Mouse (Mus musculus): ENCODE results near the gene Gba2. TPM values are rescaled to one million over a fixed set of nuclear protein-coding genes. Genes with fewer than 3 reads are reported as not detected.

The Gba2 gene
- polyA plus RNA-seq (2012), result 0.70 and 1.1 TPM in 2 replicates

DNA sequence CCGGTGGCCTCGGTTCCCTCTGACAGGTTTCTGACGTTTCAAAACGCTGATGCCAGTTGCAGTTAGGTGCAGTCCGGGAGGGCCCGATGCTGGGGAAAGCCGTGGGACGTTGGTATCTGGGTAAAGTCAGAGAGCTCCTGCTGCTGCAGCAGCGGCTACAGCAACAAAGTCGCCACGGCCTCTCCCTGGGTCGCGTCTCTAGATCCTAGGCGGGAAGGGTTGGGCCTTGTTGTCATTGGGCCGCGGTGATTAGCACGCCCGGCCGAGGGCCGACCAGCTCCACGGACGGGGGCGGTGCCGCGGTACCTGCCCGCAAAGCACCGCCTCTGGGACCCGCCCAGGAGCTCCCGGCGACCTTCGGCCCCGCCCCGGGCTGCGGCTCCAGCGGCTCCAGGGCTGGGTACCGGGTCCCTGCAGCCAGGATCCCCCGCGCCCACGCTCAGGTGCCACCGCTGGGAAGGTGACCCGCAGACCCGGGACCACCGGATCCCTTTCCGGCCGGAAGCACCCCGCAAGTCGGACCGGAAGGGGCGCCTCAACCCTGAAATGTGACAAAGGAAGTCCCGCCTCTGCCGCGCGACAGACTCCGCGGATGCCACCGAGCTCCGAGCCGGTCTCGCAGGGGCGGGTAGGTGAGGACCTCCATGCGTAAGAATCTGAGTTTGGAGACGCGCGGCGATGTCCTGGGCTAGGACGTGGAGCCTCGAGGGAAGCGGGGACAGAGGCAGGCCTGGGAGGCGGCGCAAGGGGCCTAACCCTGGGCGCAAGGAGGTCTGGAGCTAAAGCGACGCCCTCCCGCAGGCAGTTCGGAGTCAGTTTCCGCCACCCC, at the start of gene Gba2, which contains the start of gene Rgp1:
TSS of gene Gba2 (minus strand) at position 498 of the 829 bp plus-strand sequence.
TSS of gene Rgp1 (plus strand) at position 340 of the 829 bp plus-strand sequence.
- Histone ChIP-seq H3K4me3 (replicated peaks) (peak within 1 kb of the TSS; percentile 98), H3K27me3 (ENCODE audit: control insufficient read depth) (no peaks in the 10 kb centered on the region), H3K4me1 (ENCODE audit: control insufficient read depth) (peaks cover 77% of the 10 kb centered on the region), H3K36me3 (ENCODE audit: control insufficient read depth) (peaks cover 67% of the 10 kb centered on the region), H3K9me3 (ENCODE audit: control insufficient read depth, low read length) (no peaks in the 10 kb centered on the region)
- TF ChIP-seq TAL1 (IDR thresholded peaks at IDR 0.05; ENCODE audit: low read length) (no peak), GATA1 (IDR thresholded peaks at IDR 0.05; ENCODE audit: low read length) (no peak)

DNA sequence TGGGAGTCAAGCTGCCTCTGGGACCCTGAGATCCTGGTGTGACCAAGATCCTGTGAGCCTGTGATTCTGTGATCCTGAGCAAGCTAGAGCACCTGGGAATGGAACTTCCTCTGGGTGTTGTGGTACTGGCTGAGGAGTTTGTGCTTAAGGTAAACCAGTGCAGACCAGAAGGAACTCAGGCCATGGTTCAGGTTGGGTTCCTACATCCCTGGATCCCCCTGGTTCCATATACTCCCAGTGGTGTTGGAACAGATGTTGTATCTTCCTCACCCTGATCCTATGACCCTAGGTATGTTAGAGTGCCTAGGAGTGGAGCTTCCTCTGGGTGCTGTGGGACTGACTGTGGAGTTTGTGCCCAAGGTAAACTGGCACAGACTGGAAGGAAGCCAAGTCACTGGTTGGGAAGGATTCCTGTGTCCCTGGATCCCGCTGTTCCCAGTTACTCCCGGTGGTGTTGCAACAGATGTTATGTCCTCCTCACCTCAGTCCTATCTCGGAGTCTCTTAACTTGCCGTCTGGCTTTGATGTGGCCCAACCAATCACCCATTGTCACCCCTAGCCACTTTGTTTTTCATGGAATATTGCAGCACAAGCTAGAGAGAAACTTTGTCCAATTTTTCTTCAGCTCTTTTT, 41.6 kb upstream of the Gba2 start:
- Histone ChIP-seq H3K27me3 (ENCODE audit: control insufficient read depth) (peaks cover 5% of the 10 kb centered on the region), H3K36me3 (ENCODE audit: control insufficient read depth) (no peaks in the 10 kb centered on the region)
- TF ChIP-seq TAL1 (IDR thresholded peaks at IDR 0.05; ENCODE audit: low read length) (no peak), GATA1 (IDR thresholded peaks at IDR 0.05; ENCODE audit: low read length) (no peak)

DNA sequence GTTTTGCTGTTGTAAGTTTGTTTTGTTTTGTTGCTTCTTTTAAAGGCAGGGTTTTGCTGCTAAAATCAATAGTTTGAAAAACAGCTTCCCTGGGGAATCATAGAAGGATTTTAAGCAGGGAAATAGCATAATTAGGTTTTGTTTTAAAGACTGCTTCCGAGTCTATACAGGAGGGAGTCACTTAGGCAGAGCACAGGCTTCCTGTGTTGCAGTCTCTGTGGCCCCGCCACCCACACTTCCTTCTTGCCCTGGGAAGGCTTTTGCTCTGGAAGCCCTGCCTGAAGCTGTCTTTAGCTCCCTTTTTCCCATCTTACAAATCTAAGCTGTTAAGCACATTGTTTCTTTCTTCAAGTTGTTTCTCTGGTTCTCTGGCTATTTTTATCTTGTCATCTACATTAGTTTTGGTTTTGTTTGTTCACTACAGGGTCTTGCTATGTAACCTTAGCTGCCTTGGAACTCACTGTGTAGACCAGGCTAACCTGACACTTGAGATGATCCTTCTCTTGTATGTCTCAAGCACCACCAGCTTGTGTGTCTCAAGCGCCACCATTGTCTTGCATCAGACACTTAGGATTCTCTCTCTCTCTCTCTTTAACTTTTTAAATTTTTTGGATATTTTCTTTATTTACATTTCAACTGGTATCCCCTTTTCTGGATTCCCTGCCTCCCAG, 34.5 kb upstream of the Gba2 start:
- no peaks in the 10 kb centered on the region for H3K36me3 ChIP-seq (ENCODE audit: control insufficient read depth)
- TF ChIP-seq TAL1 (IDR thresholded peaks at IDR 0.05; ENCODE audit: low read length) (no peak), GATA1 (IDR thresholded peaks at IDR 0.05; ENCODE audit: low read length) (no peak)
- H3K4me1 ChIP-seq (ENCODE audit: control insufficient read depth), result peaks cover 22% of the 10 kb centered on the region
- no peaks in the 10 kb centered on the region for H3K9me3 ChIP-seq (ENCODE audit: control insufficient read depth, low read length)
- peak overlapping the region; percentile 14 for H3K4me3 ChIP-seq (replicated peaks)
- H3K27me3 ChIP-seq (ENCODE audit: control insufficient read depth), result no peaks in the 10 kb centered on the region

More for the DNA sequence above, 41.6 kb upstream of the Gba2 start:
- Histone ChIP-seq H3K9me3 (ENCODE audit: control insufficient read depth, low read length) (peaks cover 5% of the 10 kb centered on the region), H3K4me1 (ENCODE audit: control insufficient read depth) (no peaks in the 10 kb centered on the region), H3K4me3 (replicated peaks) (no peak overlapping the region)

DNA sequence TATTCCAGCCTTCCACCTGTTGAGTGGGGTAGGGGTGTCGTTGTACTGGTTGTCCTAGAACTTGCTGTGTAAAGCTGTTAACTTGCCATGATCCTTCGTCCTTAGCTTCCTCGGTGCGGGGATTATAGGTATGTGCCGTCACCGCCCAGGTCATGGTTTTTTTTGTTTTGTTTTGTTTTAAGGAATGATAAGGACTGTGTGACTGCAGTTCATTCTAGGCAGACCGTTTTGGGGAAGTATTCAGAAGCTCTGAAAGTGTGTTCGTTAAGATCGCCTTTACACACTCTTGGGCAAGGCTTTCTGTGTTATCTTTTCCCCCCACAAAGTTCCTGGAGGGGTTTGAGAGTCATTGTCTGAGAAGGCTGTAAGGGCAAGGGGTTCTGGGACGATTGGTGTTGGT, 33.9 kb upstream of the Gba2 start:
- TF ChIP-seq TAL1 (IDR thresholded peaks at IDR 0.05; ENCODE audit: low read length), result no peak
- TF ChIP-seq GATA1 (IDR thresholded peaks at IDR 0.05; ENCODE audit: low read length), result no peak
- no peaks in the 10 kb centered on the region for H3K27me3 ChIP-seq (ENCODE audit: control insufficient read depth)
- peak overlapping the region; percentile 29 for H3K4me3 ChIP-seq (replicated peaks)

DNA sequence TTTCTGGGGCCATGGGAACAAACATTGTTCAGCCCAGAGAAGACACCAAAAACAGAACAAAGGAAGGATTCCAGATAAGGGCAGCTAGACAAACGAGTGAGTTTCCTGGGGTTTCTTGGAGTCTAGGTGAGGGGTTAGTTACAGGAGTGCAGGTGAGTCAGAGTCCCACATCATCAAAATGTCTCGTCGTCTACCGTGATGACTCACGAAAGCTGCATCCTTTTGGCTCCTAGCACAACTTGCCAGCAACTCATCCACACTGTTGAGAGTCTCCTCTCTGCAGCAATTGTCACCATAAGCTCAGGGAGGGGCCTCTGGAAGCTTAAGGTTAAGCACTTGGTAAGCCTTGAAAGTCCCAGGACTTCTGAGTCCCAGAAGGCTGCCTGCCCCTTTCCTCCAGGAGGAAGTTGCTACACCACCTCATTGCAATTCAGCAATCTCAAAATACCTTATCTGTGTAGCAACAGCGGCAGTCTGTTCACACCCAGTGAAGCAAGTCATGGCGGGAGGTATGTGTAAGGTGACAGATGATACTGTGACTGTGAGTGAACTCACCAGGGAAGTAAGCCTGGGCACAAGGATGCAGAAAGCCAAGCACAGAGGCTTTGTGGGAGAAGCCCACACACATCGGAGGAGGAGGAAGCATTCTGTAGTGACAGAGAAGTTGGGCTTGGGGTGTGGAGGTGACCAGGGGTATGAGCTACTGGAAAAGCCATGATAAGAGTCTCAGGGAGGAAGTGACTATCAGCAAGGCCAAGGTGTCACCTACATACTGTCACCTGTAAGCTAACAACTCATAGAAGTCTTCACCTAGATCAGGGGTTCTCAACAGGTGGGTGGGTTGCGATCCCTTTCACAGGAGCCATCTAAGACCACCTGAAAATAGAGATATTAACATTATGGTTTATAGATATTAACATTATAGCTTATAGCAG, 26.3 kb upstream of the Gba2 start:
- Histone ChIP-seq H3K4me1 (ENCODE audit: control insufficient read depth) (peaks cover 73% of the 10 kb centered on the region), H3K36me3 (ENCODE audit: control insufficient read depth) (no peaks in the 10 kb centered on the region), H3K27me3 (ENCODE audit: control insufficient read depth) (no peaks in the 10 kb centered on the region), H3K9me3 (ENCODE audit: control insufficient read depth, low read length) (no peaks in the 10 kb centered on the region), H3K4me3 (replicated peaks) (peak overlapping the region; percentile 49)
- TF ChIP-seq TAL1 (IDR thresholded peaks at IDR 0.05; ENCODE audit: low read length) (peak; percentile 90), GATA1 (IDR thresholded peaks at IDR 0.05; ENCODE audit: low read length) (peak; percentile 95)

More for the DNA sequence above, 33.9 kb upstream of the Gba2 start:
- peaks cover 23% of the 10 kb centered on the region for H3K4me1 ChIP-seq (ENCODE audit: control insufficient read depth)
- no peaks in the 10 kb centered on the region for H3K36me3 ChIP-seq (ENCODE audit: control insufficient read depth)
- no peaks in the 10 kb centered on the region for H3K9me3 ChIP-seq (ENCODE audit: control insufficient read depth, low read length)

DNA sequence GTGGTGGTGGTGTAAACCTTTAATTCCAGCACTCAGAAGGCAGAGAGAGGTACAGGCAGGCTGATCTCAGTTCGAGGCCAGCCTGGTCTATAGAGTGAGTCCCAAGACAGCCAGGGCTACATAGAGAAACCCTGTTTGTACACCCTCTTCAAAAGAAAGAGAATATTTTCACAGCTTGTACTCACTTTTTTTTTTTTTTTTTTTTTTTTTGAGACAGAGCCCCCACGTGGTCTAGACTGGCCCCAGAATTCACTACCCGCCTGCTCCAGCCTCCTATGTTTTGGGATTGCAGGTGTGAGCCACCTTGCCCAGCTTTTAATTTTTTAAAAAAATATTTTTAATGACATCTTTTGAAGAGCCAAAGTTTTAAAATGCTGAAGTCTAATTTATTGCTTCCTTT, 25.4 kb upstream of the Gba2 start:
- H3K9me3 ChIP-seq (ENCODE audit: control insufficient read depth, low read length), result no peaks in the 10 kb centered on the region
- peaks cover 81% of the 10 kb centered on the region for H3K4me1 ChIP-seq (ENCODE audit: control insufficient read depth)
- TF ChIP-seq TAL1 (IDR thresholded peaks at IDR 0.05; ENCODE audit: low read length) (no peak), GATA1 (IDR thresholded peaks at IDR 0.05; ENCODE audit: low read length) (no peak)
- no peak overlapping the region for H3K4me3 ChIP-seq (replicated peaks)
- no peaks in the 10 kb centered on the region for H3K36me3 ChIP-seq (ENCODE audit: control insufficient read depth)
- no peaks in the 10 kb centered on the region for H3K27me3 ChIP-seq (ENCODE audit: control insufficient read depth)

DNA sequence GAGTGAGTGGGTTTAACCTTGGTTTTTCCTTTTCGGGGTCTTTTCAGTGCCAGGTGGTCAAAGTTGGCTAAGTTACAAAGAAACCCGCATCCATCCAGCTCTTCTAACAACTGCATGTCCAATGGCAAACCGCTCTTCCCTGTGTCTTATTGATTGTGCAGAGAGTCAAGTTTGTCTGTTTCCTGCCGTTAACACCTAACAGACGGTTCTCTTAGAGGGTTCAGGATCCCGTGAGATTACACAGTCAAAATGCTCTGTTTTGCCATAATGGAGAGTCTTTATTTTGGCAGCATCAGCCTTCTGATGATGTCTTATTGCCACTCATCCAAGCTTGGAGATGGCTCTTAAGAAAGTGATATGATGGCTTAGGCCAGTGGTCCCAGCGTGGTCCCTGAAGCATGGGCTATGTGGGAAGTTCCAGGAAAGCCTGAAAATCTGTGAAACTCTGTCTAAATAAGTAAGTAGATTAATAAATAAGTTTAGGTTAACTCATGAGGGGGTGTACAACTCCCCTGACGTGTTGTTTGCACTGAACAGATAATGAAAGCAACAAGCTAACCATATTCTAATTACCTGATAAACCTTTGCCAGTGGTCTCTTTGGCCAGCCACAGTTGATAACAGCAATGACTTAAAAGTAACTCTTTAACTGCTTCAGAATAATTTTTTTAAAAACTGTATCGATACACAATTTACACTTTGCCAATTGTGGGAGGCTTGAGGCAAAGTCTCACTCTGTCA, 21.7 kb upstream of the Gba2 start:
- Histone ChIP-seq H3K4me1 (ENCODE audit: control insufficient read depth) (peaks cover 89% of the 10 kb centered on the region), H3K4me3 (replicated peaks) (peak overlapping the region; percentile 23), H3K27me3 (ENCODE audit: control insufficient read depth) (no peaks in the 10 kb centered on the region), H3K9me3 (ENCODE audit: control insufficient read depth, low read length) (no peaks in the 10 kb centered on the region), H3K36me3 (ENCODE audit: control insufficient read depth) (no peaks in the 10 kb centered on the region)
- TF ChIP-seq TAL1 (IDR thresholded peaks at IDR 0.05; ENCODE audit: low read length) (no peak), GATA1 (IDR thresholded peaks at IDR 0.05; ENCODE audit: low read length) (no peak)
